Mouse (Mus musculus): ENCODE results near the gene Olfr43. TPM values are rescaled to one million over a fixed set of nuclear protein-coding genes. Genes with fewer than 3 reads are reported as not detected.

Olfr43 gene
- polyA plus RNA-seq (2014; fragmentation: Nextera tagmentation; extraction: Ambion mirVana), result not detected in 2 replicates

DNA sequence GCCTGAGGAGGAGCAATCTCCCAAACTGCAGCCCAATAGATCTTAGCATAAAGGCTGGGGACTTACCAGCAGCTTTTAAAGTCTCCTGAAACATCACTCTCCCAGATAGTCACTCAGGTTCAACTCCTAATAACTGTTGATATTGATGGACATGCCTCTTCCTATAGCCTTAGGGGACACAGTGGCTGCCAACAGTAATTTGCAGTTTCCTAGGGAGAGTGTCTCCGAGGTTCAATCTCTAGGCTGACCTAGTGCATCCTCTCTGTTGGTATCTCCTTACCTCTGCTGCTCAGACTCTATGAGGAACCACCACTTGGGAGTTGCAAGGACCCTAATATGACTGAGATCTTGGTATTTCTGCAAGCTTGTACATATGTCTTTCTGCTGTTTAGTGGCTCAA is at the start of gene Olfr43:
TSS of gene Olfr43 (minus strand) at position 101 of the 400 bp plus-strand sequence.
- Histone ChIP-seq H3K27ac (replicated peaks; ENCODE audit: low read depth, low read length) (no peak within 1 kb of the TSS), H3K27me3 (ENCODE audit: control insufficient read depth, insufficient read depth, low read length) (no peaks in the 10 kb centered on the region), H3K4me3 (ENCODE audit: low read depth, low read length) (no peak within 1 kb of the TSS), H3K4me2 (ENCODE audit: low read depth, severe bottlenecking) (no peak within 1 kb of the TSS), H3K36me3 (ENCODE audit: control insufficient read depth, insufficient read depth, low read length) (no peaks in the 10 kb centered on the region), H3K9me3 (ENCODE audit: control insufficient read depth, low read length) (peaks cover 3% of the 10 kb centered on the region), H3K9ac (ENCODE audit: low read length) (no peak within 1 kb of the TSS), H3K4me1 (ENCODE audit: control insufficient read depth, insufficient read depth, low read length) (no peaks in the 10 kb centered on the region)
- DNase-seq (ENCODE audit: low spot score), result no peak
- WGBS, result 75% methylated on average over 1 of the region's 1 CpGs
- ATAC-seq (ENCODE audit: insufficient number of reproducible peaks, low FRiP score, low TSS enrichment, low read depth), result no peak

DNA sequence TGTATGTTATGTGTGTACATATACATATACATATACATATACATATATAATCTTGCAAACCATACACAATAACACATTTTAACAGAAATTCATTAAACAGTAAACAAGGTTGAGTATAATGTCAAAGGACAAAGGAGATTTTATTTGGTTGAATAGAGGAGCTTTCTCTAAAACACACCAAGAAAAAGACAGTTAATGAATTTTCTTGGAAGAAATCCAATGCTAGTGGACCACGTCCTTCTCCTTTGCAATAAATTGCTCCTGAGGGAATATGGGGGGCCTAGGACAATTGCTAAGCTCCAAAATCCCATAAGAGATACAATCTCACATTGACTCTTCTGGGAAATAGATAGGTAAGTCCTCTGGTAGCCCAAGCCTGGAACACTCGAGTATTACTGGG is 48.3 kb upstream of the Olfr43 start, which contains the start of gene Olfr406:
TSS of gene Olfr406 (plus strand) at position 301 of the 400 bp plus-strand sequence.
- Histone ChIP-seq H3K36me3 (ENCODE audit: control insufficient read depth, insufficient read depth, low read length) (no peaks in the 10 kb centered on the region), H3K9me3 (ENCODE audit: control insufficient read depth, low read length) (0 out of 2 replicates have a peak, but pooled peaks cover 2% of the 10 kb centered on the region), H3K9ac (ENCODE audit: low read length) (no peak within 1 kb of the TSS), H3K4me2 (ENCODE audit: low read depth, severe bottlenecking) (no peak within 1 kb of the TSS), H3K4me1 (ENCODE audit: control insufficient read depth, insufficient read depth, low read length) (no peaks in the 10 kb centered on the region), H3K4me3 (ENCODE audit: low read depth, low read length) (no peak within 1 kb of the TSS), H3K27me3 (ENCODE audit: control insufficient read depth, insufficient read depth, low read length) (no peaks in the 10 kb centered on the region), H3K27ac (replicated peaks; ENCODE audit: low read depth, low read length) (no peak within 1 kb of the TSS)
- 58% methylated on average over 2 of the region's 2 CpGs for WGBS
- no peak for ATAC-seq (ENCODE audit: insufficient number of reproducible peaks, low FRiP score, low TSS enrichment, low read depth)
- DNase-seq (ENCODE audit: low spot score), result no peak

DNA sequence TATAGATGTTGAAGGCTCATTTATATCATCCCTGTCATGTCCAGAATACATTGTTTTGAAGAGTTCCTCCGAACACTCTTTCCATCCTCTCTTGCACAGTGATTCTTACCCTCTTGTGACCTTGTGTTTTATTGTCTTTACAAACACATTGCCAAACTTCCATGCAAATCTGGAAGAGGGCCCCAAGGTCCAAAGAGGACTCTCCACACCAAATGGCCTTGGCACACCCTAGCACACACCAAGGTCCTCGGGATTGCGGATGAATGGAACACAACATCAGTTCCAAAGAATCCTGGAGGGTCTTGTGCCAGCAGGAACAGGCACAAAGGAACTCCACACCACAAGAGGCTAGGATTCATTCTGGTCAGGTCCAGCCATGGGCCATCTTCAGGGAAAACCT is 30.0 kb upstream of the Olfr43 start:
- ATAC-seq (ENCODE audit: insufficient number of reproducible peaks, low FRiP score, low TSS enrichment, low read depth), result no peak

DNA sequence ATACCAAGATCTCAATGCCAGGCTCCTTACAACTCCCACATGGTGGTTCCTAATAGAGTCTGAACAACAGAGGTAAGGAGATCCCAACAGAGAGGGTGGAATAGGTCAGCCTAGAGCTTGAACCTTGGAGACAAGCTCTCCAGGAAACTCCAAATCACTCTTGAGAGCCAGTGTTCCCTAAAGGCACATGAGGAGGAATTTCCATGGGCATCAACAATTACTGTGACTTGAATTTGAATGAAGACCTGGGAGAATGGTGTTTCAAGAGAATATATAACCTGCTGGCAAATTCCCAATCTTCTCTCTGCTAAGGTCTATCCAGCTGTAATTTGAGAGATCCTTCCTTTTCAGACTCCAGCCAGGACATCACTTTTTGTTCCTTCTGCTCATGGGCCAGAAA is 25.2 kb downstream of the Olfr43 start, which contains the start of gene Olfr403:
TSS of gene Olfr403 (plus strand) at position 301 of the 400 bp plus-strand sequence.
- DNase-seq (ENCODE audit: low spot score) (no peak), ATAC-seq (ENCODE audit: insufficient number of reproducible peaks, low FRiP score, low TSS enrichment, low read depth) (no peak)
- no peak within 1 kb of the TSS for H3K27ac ChIP-seq (replicated peaks; ENCODE audit: low read depth, low read length)
- H3K9me3 ChIP-seq (ENCODE audit: control insufficient read depth, low read length), result no peaks in the 10 kb centered on the region
- no peak within 1 kb of the TSS for H3K4me3 ChIP-seq (ENCODE audit: low read depth, low read length)
- no peak within 1 kb of the TSS for H3K4me2 ChIP-seq (ENCODE audit: low read depth, severe bottlenecking)
- H3K27me3 ChIP-seq (ENCODE audit: control insufficient read depth, insufficient read depth, low read length), result no peaks in the 10 kb centered on the region
- H3K4me1 ChIP-seq (ENCODE audit: control insufficient read depth, insufficient read depth, low read length), result no peaks in the 10 kb centered on the region
- no peaks in the 10 kb centered on the region for H3K36me3 ChIP-seq (ENCODE audit: control insufficient read depth, insufficient read depth, low read length)
- no peak within 1 kb of the TSS for H3K9ac ChIP-seq (ENCODE audit: low read length)

More for the DNA sequence above, 30.0 kb upstream of the Olfr43 start:
- H3K9me3 ChIP-seq (ENCODE audit: control insufficient read depth, low read length), result no peaks in the 10 kb centered on the region; the same call in 1 of the 2 replicates
- no peaks in the 10 kb centered on the region for H3K27me3 ChIP-seq (ENCODE audit: control insufficient read depth, insufficient read depth, low read length)
- no peak for DNase-seq (ENCODE audit: low spot score)
- no peak overlapping the region for H3K27ac ChIP-seq (replicated peaks; ENCODE audit: low read depth, low read length)
- H3K36me3 ChIP-seq (ENCODE audit: control insufficient read depth, insufficient read depth, low read length), result no peaks in the 10 kb centered on the region
- H3K4me3 ChIP-seq (ENCODE audit: low read depth, low read length), result no peak overlapping the region
- H3K4me2 ChIP-seq (ENCODE audit: low read depth, severe bottlenecking), result no peak overlapping the region
- no peak overlapping the region for H3K9ac ChIP-seq (ENCODE audit: low read length)
- 87% methylated on average over 3 of the region's 3 CpGs for WGBS
- H3K4me1 ChIP-seq (ENCODE audit: control insufficient read depth, insufficient read depth, low read length), result no peaks in the 10 kb centered on the region

DNA sequence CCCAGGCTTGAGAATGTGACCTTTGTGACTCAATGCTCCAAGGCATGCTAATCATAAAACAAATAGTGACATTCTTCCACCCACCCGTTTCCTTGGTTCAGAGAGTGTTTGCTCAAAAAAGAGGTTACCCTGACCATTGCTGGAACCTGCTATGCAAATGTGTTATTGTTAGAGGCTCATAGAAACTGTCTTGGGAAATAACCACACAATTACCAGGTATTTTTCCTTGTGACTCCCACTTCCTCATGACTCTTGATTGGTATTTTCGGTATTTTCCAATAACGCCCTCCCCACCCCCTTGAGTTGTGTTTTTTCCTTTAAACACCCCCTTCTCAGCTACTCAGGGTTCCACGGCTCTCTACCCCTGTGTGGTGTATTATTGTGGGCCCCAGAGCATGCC is 27.4 kb downstream of the Olfr43 start:
- 74% methylated on average over 4 of the region's 4 CpGs for WGBS
- H3K4me2 ChIP-seq (ENCODE audit: low read depth, severe bottlenecking), result no peak overlapping the region
- H3K4me1 ChIP-seq (ENCODE audit: control insufficient read depth, insufficient read depth, low read length), result no peaks in the 10 kb centered on the region
- H3K27ac ChIP-seq (replicated peaks; ENCODE audit: low read depth, low read length), result no peak overlapping the region
- no peaks in the 10 kb centered on the region for H3K27me3 ChIP-seq (ENCODE audit: control insufficient read depth, insufficient read depth, low read length)
- no peak overlapping the region for H3K4me3 ChIP-seq (ENCODE audit: low read depth, low read length)
- no peak overlapping the region for H3K9ac ChIP-seq (ENCODE audit: low read length)
- no peaks in the 10 kb centered on the region for H3K36me3 ChIP-seq (ENCODE audit: control insufficient read depth, insufficient read depth, low read length)
- ATAC-seq (ENCODE audit: insufficient number of reproducible peaks, low FRiP score, low TSS enrichment, low read depth), result no peak
- peaks cover 3% of the 10 kb centered on the region; the same call in 1 of the 2 replicates for H3K9me3 ChIP-seq (ENCODE audit: control insufficient read depth, low read length)
- DNase-seq (ENCODE audit: low spot score), result no peak

DNA sequence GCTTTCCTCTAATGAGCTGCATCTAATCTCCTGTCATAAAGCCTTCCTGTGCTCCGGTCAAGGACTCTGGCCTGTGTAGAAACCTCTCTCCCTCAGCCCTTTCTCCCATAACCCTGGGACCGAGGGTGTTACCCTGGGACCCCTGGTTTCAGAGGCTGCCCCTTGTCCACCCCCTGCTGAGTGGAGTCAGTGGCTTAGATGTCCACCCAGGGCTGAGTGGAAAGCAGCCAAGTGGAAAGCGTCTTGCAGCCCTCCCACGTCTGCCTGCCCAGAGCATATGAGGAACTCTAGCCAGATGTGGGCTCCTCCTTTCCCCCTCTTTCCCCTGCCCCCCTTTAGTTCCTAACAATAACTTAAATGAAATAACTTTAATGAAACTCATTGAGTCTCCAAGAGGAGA is 28.0 kb downstream of the Olfr43 start:
- H3K27me3 ChIP-seq (ENCODE audit: control insufficient read depth, insufficient read depth, low read length), result no peaks in the 10 kb centered on the region
- H3K36me3 ChIP-seq (ENCODE audit: control insufficient read depth, insufficient read depth, low read length), result no peaks in the 10 kb centered on the region
- H3K9me3 ChIP-seq (ENCODE audit: control insufficient read depth, low read length), result peaks cover 3% of the 10 kb centered on the region; the same call in 1 of the 2 replicates
- no peak overlapping the region for H3K4me3 ChIP-seq (ENCODE audit: low read depth, low read length)
- DNase-seq (ENCODE audit: low spot score) (no peak), ATAC-seq (ENCODE audit: insufficient number of reproducible peaks, low FRiP score, low TSS enrichment, low read depth) (no peak)
- WGBS, result 94% methylated on average over 4 of the region's 4 CpGs
- H3K4me2 ChIP-seq (ENCODE audit: low read depth, severe bottlenecking), result no peak overlapping the region
- no peak overlapping the region for H3K9ac ChIP-seq (ENCODE audit: low read length)
- H3K27ac ChIP-seq (replicated peaks; ENCODE audit: low read depth, low read length), result no peak overlapping the region
- no peaks in the 10 kb centered on the region for H3K4me1 ChIP-seq (ENCODE audit: control insufficient read depth, insufficient read depth, low read length)

DNA sequence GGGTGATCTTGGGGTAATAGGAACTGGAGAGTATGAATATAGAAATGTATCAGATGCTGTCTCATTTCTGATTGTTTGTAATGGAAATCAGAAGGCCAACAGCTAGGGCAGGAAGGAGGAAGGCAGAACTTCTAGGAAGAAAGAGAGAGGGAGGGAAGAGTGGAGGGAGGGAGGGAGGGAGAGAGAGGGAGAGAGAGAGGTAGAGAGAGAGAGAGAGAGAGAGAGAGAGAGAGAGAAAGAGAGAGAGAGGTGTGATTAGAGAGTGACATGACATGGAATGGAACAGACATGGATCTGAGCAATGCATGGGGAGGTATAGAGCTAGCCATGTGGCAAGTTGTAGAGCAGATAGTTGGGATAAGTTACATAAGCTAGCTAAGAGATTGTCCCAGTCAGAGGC is 42.4 kb downstream of the Olfr43 start:
- Histone ChIP-seq H3K36me3 (ENCODE audit: control insufficient read depth, insufficient read depth, low read length) (no peaks in the 10 kb centered on the region), H3K4me1 (ENCODE audit: control insufficient read depth, insufficient read depth, low read length) (no peaks in the 10 kb centered on the region), H3K27me3 (ENCODE audit: control insufficient read depth, insufficient read depth, low read length) (no peaks in the 10 kb centered on the region), H3K9ac (ENCODE audit: low read length) (no peak overlapping the region), H3K4me2 (ENCODE audit: low read depth, severe bottlenecking) (no peak overlapping the region), H3K9me3 (ENCODE audit: control insufficient read depth, low read length) (no peaks in the 10 kb centered on the region), H3K4me3 (ENCODE audit: low read depth, low read length) (no peak overlapping the region), H3K27ac (replicated peaks; ENCODE audit: low read depth, low read length) (no peak overlapping the region)
- ATAC-seq (ENCODE audit: insufficient number of reproducible peaks, low FRiP score, low TSS enrichment, low read depth) (no peak), DNase-seq (ENCODE audit: low spot score) (no peak)

Other genes with a start within 250 kb of the Olfr43 start
- not detected in 2 replicates for gene Olfr398, start 221.0 kb downstream of the Olfr43 start, polyA plus RNA-seq (2014; fragmentation: Nextera tagmentation; extraction: Ambion mirVana)
- gene Olfr139, start 154.8 kb downstream of the Olfr43 start, polyA plus RNA-seq (2014; fragmentation: Nextera tagmentation; extraction: Ambion mirVana), result not detected in 2 replicates
- not detected in 2 replicates for gene Olfr399, start 154.8 kb downstream of the Olfr43 start, polyA plus RNA-seq (2014; fragmentation: Nextera tagmentation; extraction: Ambion mirVana)
- gene Zfp616, start 141.4 kb downstream of the Olfr43 start, polyA plus RNA-seq (2014; fragmentation: Nextera tagmentation; extraction: Ambion mirVana), result not detected in 2 replicates
- not detected in 2 replicates for gene Olfr401, start 97.7 kb downstream of the Olfr43 start, polyA plus RNA-seq (2014; fragmentation: Nextera tagmentation; extraction: Ambion mirVana)
- not detected in 2 replicates for gene Olfr402, start 57.9 kb downstream of the Olfr43 start, polyA plus RNA-seq (2014; fragmentation: Nextera tagmentation; extraction: Ambion mirVana)
- not detected in 2 replicates for gene Olfr403, start 25.1 kb downstream of the Olfr43 start, polyA plus RNA-seq (2014; fragmentation: Nextera tagmentation; extraction: Ambion mirVana)
- not detected in 2 replicates for gene Olfr406, start 48.4 kb upstream of the Olfr43 start, polyA plus RNA-seq (2014; fragmentation: Nextera tagmentation; extraction: Ambion mirVana)
- gene Olfr59, start 72.4 kb upstream of the Olfr43 start, polyA plus RNA-seq (2014; fragmentation: Nextera tagmentation; extraction: Ambion mirVana), result not detected in 2 replicates
- not detected in 2 replicates for gene Olfr410, start 126.7 kb upstream of the Olfr43 start, polyA plus RNA-seq (2014; fragmentation: Nextera tagmentation; extraction: Ambion mirVana)
- not detected in 2 replicates for gene Olfr411, start 141.3 kb upstream of the Olfr43 start, polyA plus RNA-seq (2014; fragmentation: Nextera tagmentation; extraction: Ambion mirVana)
- not detected in 2 replicates for gene Olfr412, start 150.7 kb upstream of the Olfr43 start, polyA plus RNA-seq (2014; fragmentation: Nextera tagmentation; extraction: Ambion mirVana)